Mouse (Mus musculus) stomach, embryonic 16.5 days (tissue): Measurements from ENCODE around the gene 9930104L06Rik. TPM values are rescaled to one million over a fixed set of nuclear protein-coding genes. Genes with fewer than 3 reads are reported as not detected.

Source experiments
- ATAC-seq: fragments of 200-750 bp; cut with Nextera tagmentation; 2 replicates; pipeline ENCODE4 v1.8.0; 2017; ENCODE audit warnings: moderate number of reproducible peaks, moderate TSS enrichment; ENCODE audit not compliant: insufficient read depth, low FRiP score
- H3K27ac ChIP-seq: fragments of 300-500 bp; sonication (generic); 2 replicates; pipeline ENCODE4 v1.5.1; 2014; ENCODE audit warnings: low read length
- H3K27me3 ChIP-seq: fragments of 300-500 bp; sonication (generic); 2 replicates; pipeline ENCODE4 v1.6.1; 2014; ENCODE audit warnings: low read length, control low read depth, mixed read lengths; ENCODE audit not compliant: control insufficient read depth, insufficient read depth
- H3K36me3 ChIP-seq: fragments of 300-500 bp; sonication (generic); 2 replicates; pipeline ENCODE4 v1.6.1; 2014; ENCODE audit warnings: low read length; ENCODE audit not compliant: control insufficient read depth, insufficient read depth
- H3K4me1 ChIP-seq: fragments of 300-500 bp; sonication (generic); 2 replicates; pipeline ENCODE4 v1.6.1; 2014; ENCODE audit warnings: low read length, control low read depth, mixed read lengths; ENCODE audit not compliant: control insufficient read depth, insufficient read depth
- H3K4me2 ChIP-seq: fragments of 300-500 bp; sonication (generic); 2 replicates; pipeline ENCODE4 v1.6.1; 2014; ENCODE audit warnings: low read depth, low read length, mixed read lengths
- H3K4me3 ChIP-seq: fragments of 300-500 bp; sonication (generic); replicated peaks from 2 replicates; pipeline ENCODE4 v1.5.1; 2014; ENCODE audit warnings: mild to moderate bottlenecking, low read length
- H3K9ac ChIP-seq: fragments of 300-500 bp; sonication (generic); 2 replicates; pipeline ENCODE4 v1.6.1; 2014; ENCODE audit warnings: low read length
- H3K9me3 ChIP-seq: fragments of 300-500 bp; sonication (generic); replicated peaks from 2 replicates; pipeline ENCODE4 v1.6.1; 2016; ENCODE audit warnings: low read length, control low read depth; ENCODE audit not compliant: control insufficient read depth
- WGBS: fragments of 180-500 bp; shearing (Covaris S2); extraction: QIAGEN DNeasy Blood & Tissue Kit; methylation state at CpG from one replicate; pipeline ENCODE4 v1.1.7; 2014; 5-methylcytosine and 5-hydroxymethylcytosine counted together
- polyA plus RNA-seq: library from polyadenylated mRNA; unstranded; fragments of >200 nt; fragmentation: Nextera tagmentation; extraction: Ambion mirVana; gene quantifications from 2 replicates; pipeline ENCODE4 v1.2.1, GENCODE M21; 2015

Gene 9930104L06Rik
- polyA plus RNA-seq, 1 experiment from 2014 or later: 11.8 TPM

GRCm38 (mm10) chr4:124970194-124970593 is 33.3 kb downstream of the 9930104L06Rik start:
- Histone ChIP-seq H3K4me3 (no peak overlapping the region), H3K27me3 (no peaks in the 10 kb centered on the region), H3K4me1 (no peaks in the 10 kb centered on the region), H3K36me3 (no peaks in the 10 kb centered on the region), H3K27ac (no peak overlapping the region), H3K9ac (no peak overlapping the region), H3K4me2 (no peak overlapping the region), H3K9me3 (no peaks in the 10 kb centered on the region)
- 60% methylated on average over 11 of the region's 11 CpGs for WGBS
- ATAC-seq: no peak

- Histone ChIP-seq H3K27ac (no peak overlapping the region), H3K4me2 (no peak overlapping the region), H3K9me3 (no peaks in the 10 kb centered on the region), H3K4me3 (no peak overlapping the region), H3K4me1 (no peaks in the 10 kb centered on the region), H3K36me3 (no peaks in the 10 kb centered on the region), H3K27me3 (no peaks in the 10 kb centered on the region), H3K9ac (no peak overlapping the region)
- no peak for ATAC-seq
- 55% methylated on average over 5 of the region's 5 CpGs for WGBS
Measured at GRCm38 (mm10) chr4:124970677-124971076, 33.8 kb downstream of the 9930104L06Rik start.

GRCm38 (mm10) chr4:124971094-124971493 is 34.2 kb downstream of the 9930104L06Rik start:
- ATAC-seq: no peak
- Histone ChIP-seq H3K27ac (no peak overlapping the region), H3K36me3 (no peaks in the 10 kb centered on the region), H3K27me3 (no peaks in the 10 kb centered on the region), H3K4me2 (no peak overlapping the region), H3K9me3 (no peaks in the 10 kb centered on the region), H3K9ac (no peak overlapping the region), H3K4me3 (no peak overlapping the region), H3K4me1 (no peaks in the 10 kb centered on the region)
- 68% methylated on average over 8 of the region's 8 CpGs for WGBS

- H3K9me3 ChIP-seq: no peaks in the 10 kb centered on the region
- no peak overlapping the region for H3K9ac ChIP-seq
- WGBS: 47% methylated on average over 9 of the region's 9 CpGs
Measured at GRCm38 (mm10) chr4:124972316-124972715, 35.5 kb downstream of the 9930104L06Rik start.

GRCm38 (mm10) chr4:124973296-124973695 is 36.4 kb downstream of the 9930104L06Rik start:
- 77% methylated on average over 2 of the region's 2 CpGs for WGBS
- Histone ChIP-seq H3K4me3 (no peak overlapping the region), H3K9ac (no peak overlapping the region), H3K9me3 (no peaks in the 10 kb centered on the region), H3K27me3 (no peaks in the 10 kb centered on the region), H3K4me1 (no peaks in the 10 kb centered on the region), H3K36me3 (no peaks in the 10 kb centered on the region), H3K27ac (no peak overlapping the region), H3K4me2 (no peak overlapping the region)
- no peak for ATAC-seq

More at GRCm38 (mm10) chr4:124972316-124972715, 35.5 kb downstream of the 9930104L06Rik start:
- no peaks in the 10 kb centered on the region for H3K36me3 ChIP-seq
- H3K4me2 ChIP-seq: no peak overlapping the region
- no peak overlapping the region for H3K4me3 ChIP-seq
- no peak for ATAC-seq
- H3K27ac ChIP-seq: no peak overlapping the region
- no peaks in the 10 kb centered on the region for H3K4me1 ChIP-seq
- no peaks in the 10 kb centered on the region for H3K27me3 ChIP-seq

- Histone ChIP-seq H3K4me1 (no peaks in the 10 kb centered on the region), H3K36me3 (no peaks in the 10 kb centered on the region), H3K27me3 (peaks cover 5% of the 10 kb centered on the region), H3K9me3 (no peaks in the 10 kb centered on the region), H3K27ac (no peak overlapping the region), H3K9ac (no peak overlapping the region; the same call in 1 of the 2 replicates), H3K4me3 (no peak overlapping the region), H3K4me2 (no peak overlapping the region)
- 23% methylated on average over 5 of the region's 5 CpGs for WGBS
- ATAC-seq: no peak
Measured at GRCm38 (mm10) chr4:124978201-124978600, 41.4 kb downstream of the 9930104L06Rik start.

GRCm38 (mm10) chr4:124983893-124984526 is 47.2 kb downstream of the 9930104L06Rik start:
- Histone ChIP-seq H3K27me3 (peaks cover 47% of the 10 kb centered on the region), H3K9me3 (no peaks in the 10 kb centered on the region), H3K27ac (no peak overlapping the region), H3K4me1 (peaks cover 10% of the 10 kb centered on the region; the same call in 1 of the 2 replicates), H3K4me3 (no peak overlapping the region), H3K9ac (no peak overlapping the region), H3K4me2 (no peak overlapping the region), H3K36me3 (no peaks in the 10 kb centered on the region)
- WGBS: 19% methylated on average over 9 of the region's 9 CpGs
- ATAC-seq: no peak

GRCm38 (mm10) chr4:124984871-124985670 is 48.2 kb downstream of the 9930104L06Rik start:
- no peak for ATAC-seq
- 10% methylated on average over 18 of the region's 18 CpGs for WGBS
- Histone ChIP-seq H3K9ac (peak overlapping the region; percentile 66; the same call in 1 of the 2 replicates), H3K4me2 (peak overlapping the region; percentile 63; the same call in 1 of the 2 replicates), H3K27me3 (peaks cover 48% of the 10 kb centered on the region), H3K4me1 (peaks cover 15% of the 10 kb centered on the region), H3K27ac (no peak overlapping the region; the same call in 1 of the 2 replicates), H3K4me3 (no peak overlapping the region), H3K9me3 (no peaks in the 10 kb centered on the region), H3K36me3 (no peaks in the 10 kb centered on the region)
